Mouse (Mus musculus) embryonic facial prominence, embryonic 13.5 days (tissue): ENCODE measurements around the gene Pde4d. TPM values are rescaled to one million over a fixed set of nuclear protein-coding genes. Genes with fewer than 3 reads are reported as not detected.

ENCODE experiments used
- ATAC-seq: fragments of 200-750 bp; cut with Nextera tagmentation; 2 replicates; pipeline ENCODE4 v1.8.0; 2017; ENCODE audit warnings: low read depth; ENCODE audit not compliant: insufficient number of reproducible peaks, insufficient read depth, low FRiP score, low TSS enrichment
- H3K27ac ChIP-seq: fragments of 300-500 bp; sonication (generic); 2 replicates; pipeline ENCODE4 v1.5.1; 2015; ENCODE audit warnings: moderate library complexity, mild to moderate bottlenecking, inconsistent platforms
- H3K27me3 ChIP-seq: fragments of 300-500 bp; sonication (generic); 2 replicates; pipeline ENCODE4 v1.6.1; 2015; ENCODE audit warnings: mild to moderate bottlenecking, inconsistent platforms
- H3K36me3 ChIP-seq: fragments of 300-500 bp; sonication (generic); 2 replicates; pipeline ENCODE4 v1.6.1; 2015; ENCODE audit warnings: mild to moderate bottlenecking, inconsistent platforms
- H3K4me1 ChIP-seq: fragments of 300-500 bp; sonication (generic); 2 replicates; pipeline ENCODE4 v1.6.1; 2015; ENCODE audit warnings: inconsistent platforms
- H3K4me2 ChIP-seq: fragments of 300-500 bp; sonication (generic); 2 replicates; pipeline ENCODE4 v1.6.1; 2015; ENCODE audit warnings: moderate library complexity, mild to moderate bottlenecking, inconsistent platforms
- H3K4me3 ChIP-seq: fragments of 300-500 bp; sonication (generic); 2 replicates; pipeline ENCODE4 v1.5.1; 2015; ENCODE audit warnings: mild to moderate bottlenecking, inconsistent platforms
- H3K9ac ChIP-seq: fragments of 300-500 bp; sonication (generic); 2 replicates; pipeline ENCODE4 v1.6.1; 2015; ENCODE audit warnings: mild to moderate bottlenecking, inconsistent platforms
- H3K9me3 ChIP-seq: fragments of 300-500 bp; sonication (generic); 2 replicates; pipeline ENCODE4 v1.6.1; 2016; ENCODE audit warnings: inconsistent platforms
- WGBS: fragments of 180-500 bp; shearing (Covaris S2); methylation state at CpG from one replicate; pipeline ENCODE4 v1.1.7; 2015; ENCODE audit warnings: mixed read lengths; 5-methylcytosine and 5-hydroxymethylcytosine counted together
- polyA plus RNA-seq: library from polyadenylated mRNA; unstranded; fragments of >200 nt; fragmentation: Nextera tagmentation; extraction: Ambion mirVana; gene quantifications from 2 replicates; pipeline ENCODE4 v1.2.1, GENCODE M21; 2015

The Pde4d gene
- polyA plus RNA-seq, 1 experiment from 2014 or later, result 22.9 TPM

GRCm38 (mm10) chr13:109909111-109909510, 1459.4 kb downstream of the Pde4d start:
- H3K9ac ChIP-seq, result no peak overlapping the region
- 66% methylated on average over 8 of the region's 8 CpGs for WGBS
- no peaks in the 10 kb centered on the region for H3K9me3 ChIP-seq
- no peak overlapping the region for H3K4me2 ChIP-seq
- no peaks in the 10 kb centered on the region for H3K27me3 ChIP-seq
- H3K36me3 ChIP-seq, result no peaks in the 10 kb centered on the region
- no peak overlapping the region for H3K4me3 ChIP-seq
- no peak overlapping the region for H3K27ac ChIP-seq
- peaks cover 57% of the 10 kb centered on the region for H3K4me1 ChIP-seq
- ATAC-seq, result no peak

- Histone ChIP-seq H3K27ac (no peak overlapping the region), H3K27me3 (no peaks in the 10 kb centered on the region), H3K4me3 (no peak overlapping the region), H3K9ac (no peak overlapping the region), H3K4me2 (no peak overlapping the region), H3K9me3 (no peaks in the 10 kb centered on the region), H3K36me3 (no peaks in the 10 kb centered on the region), H3K4me1 (peaks cover 49% of the 10 kb centered on the region)
- WGBS, result 85% methylated on average over 8 of the region's 8 CpGs
- no peak for ATAC-seq
Observed at GRCm38 (mm10) chr13:109910915-109911314, 1461.2 kb downstream of the Pde4d start.

GRCm38 (mm10) chr13:109912635-109913034, 1462.9 kb downstream of the Pde4d start:
- Histone ChIP-seq H3K27ac (no peak overlapping the region), H3K4me2 (no peak overlapping the region), H3K4me1 (peaks cover 36% of the 10 kb centered on the region), H3K36me3 (no peaks in the 10 kb centered on the region), H3K4me3 (no peak overlapping the region), H3K9me3 (no peaks in the 10 kb centered on the region), H3K9ac (no peak overlapping the region), H3K27me3 (no peaks in the 10 kb centered on the region)
- ATAC-seq, result no peak
- WGBS, result 73% methylated on average over 4 of the region's 4 CpGs

- Histone ChIP-seq H3K4me3 (no peak overlapping the region), H3K4me1 (peaks cover 29% of the 10 kb centered on the region), H3K27me3 (no peaks in the 10 kb centered on the region), H3K9ac (no peak overlapping the region), H3K36me3 (no peaks in the 10 kb centered on the region), H3K4me2 (no peak overlapping the region), H3K27ac (no peak overlapping the region), H3K9me3 (no peaks in the 10 kb centered on the region)
- no peak for ATAC-seq
- 90% methylated on average over 13 of the region's 13 CpGs for WGBS
Observed at GRCm38 (mm10) chr13:109914246-109914645, 1464.5 kb downstream of the Pde4d start.

GRCm38 (mm10) chr13:109914846-109915245, 1465.1 kb downstream of the Pde4d start:
- H3K4me1 ChIP-seq, result peaks cover 31% of the 10 kb centered on the region
- no peaks in the 10 kb centered on the region for H3K27me3 ChIP-seq
- no peaks in the 10 kb centered on the region for H3K36me3 ChIP-seq
- ATAC-seq, result no peak
- H3K9ac ChIP-seq, result no peak overlapping the region
- H3K4me2 ChIP-seq, result no peak overlapping the region
- 48% methylated on average over 5 of the region's 5 CpGs for WGBS
- H3K27ac ChIP-seq, result no peak overlapping the region
- H3K4me3 ChIP-seq, result no peak overlapping the region
- no peaks in the 10 kb centered on the region for H3K9me3 ChIP-seq

- Histone ChIP-seq H3K36me3 (no peaks in the 10 kb centered on the region), H3K4me3 (no peak overlapping the region), H3K4me2 (no peak overlapping the region), H3K27me3 (no peaks in the 10 kb centered on the region), H3K4me1 (peaks cover 31% of the 10 kb centered on the region), H3K9ac (no peak overlapping the region), H3K27ac (no peak overlapping the region), H3K9me3 (no peaks in the 10 kb centered on the region)
- WGBS, result 57% methylated on average over 7 of the region's 7 CpGs
- no peak for ATAC-seq
Observed at GRCm38 (mm10) chr13:109915501-109915900, 1465.8 kb downstream of the Pde4d start.

GRCm38 (mm10) chr13:109915964-109916363, 1466.2 kb downstream of the Pde4d start:
- no peak for ATAC-seq
- peaks cover 28% of the 10 kb centered on the region for H3K4me1 ChIP-seq
- WGBS, result 82% methylated on average over 5 of the region's 5 CpGs
- H3K27me3 ChIP-seq, result no peaks in the 10 kb centered on the region
- no peak overlapping the region for H3K4me3 ChIP-seq
- H3K27ac ChIP-seq, result no peak overlapping the region
- H3K9ac ChIP-seq, result no peak overlapping the region
- H3K4me2 ChIP-seq, result no peak overlapping the region
- no peaks in the 10 kb centered on the region for H3K9me3 ChIP-seq
- no peaks in the 10 kb centered on the region for H3K36me3 ChIP-seq

GRCm38 (mm10) chr13:109917551-109917950, 1467.8 kb downstream of the Pde4d start:
- no peak overlapping the region for H3K9ac ChIP-seq
- no peaks in the 10 kb centered on the region for H3K9me3 ChIP-seq
- H3K27me3 ChIP-seq, result no peaks in the 10 kb centered on the region
- no peak for ATAC-seq
- H3K4me1 ChIP-seq, result 0 out of 2 replicates have a peak, but pooled peaks cover 13% of the 10 kb centered on the region
- H3K36me3 ChIP-seq, result no peaks in the 10 kb centered on the region
- WGBS, result 90% methylated on average over 10 of the region's 10 CpGs
- no peak overlapping the region for H3K4me3 ChIP-seq
- H3K4me2 ChIP-seq, result no peak overlapping the region
- H3K27ac ChIP-seq, result no peak overlapping the region

- Histone ChIP-seq H3K27me3 (no peaks in the 10 kb centered on the region), H3K4me3 (no peak overlapping the region), H3K36me3 (no peaks in the 10 kb centered on the region), H3K27ac (no peak overlapping the region), H3K4me2 (no peak overlapping the region), H3K9ac (no peak overlapping the region), H3K4me1 (0 out of 2 replicates have a peak, but pooled peaks cover 10% of the 10 kb centered on the region), H3K9me3 (no peaks in the 10 kb centered on the region)
- 72% methylated on average over 8 of the region's 8 CpGs for WGBS
- no peak for ATAC-seq
Observed at GRCm38 (mm10) chr13:109918631-109919030, 1468.9 kb downstream of the Pde4d start.

GRCm38 (mm10) chr13:109920256-109920655, 1470.5 kb downstream of the Pde4d start:
- Histone ChIP-seq H3K4me1 (0 out of 2 replicates have a peak, but pooled peaks cover 4% of the 10 kb centered on the region), H3K9ac (no peak overlapping the region), H3K36me3 (no peaks in the 10 kb centered on the region), H3K4me3 (no peak overlapping the region), H3K27ac (no peak overlapping the region), H3K27me3 (no peaks in the 10 kb centered on the region), H3K4me2 (no peak overlapping the region), H3K9me3 (no peaks in the 10 kb centered on the region)
- WGBS, result 90% methylated on average over 6 of the region's 6 CpGs
- ATAC-seq, result no peak

- no peak overlapping the region for H3K9ac ChIP-seq
Observed at GRCm38 (mm10) chr13:109921336-109922038, 1471.7 kb downstream of the Pde4d start.

GRCm38 (mm10) chr13:109922228-109922627, 1472.5 kb downstream of the Pde4d start:
- no peaks in the 10 kb centered on the region for H3K36me3 ChIP-seq
- H3K4me2 ChIP-seq, result no peak overlapping the region
- H3K27me3 ChIP-seq, result no peaks in the 10 kb centered on the region
- H3K9ac ChIP-seq, result no peak overlapping the region
- no peak overlapping the region for H3K27ac ChIP-seq
- ATAC-seq, result no peak
- 1% methylated on average over 4 of the region's 4 CpGs for WGBS
- H3K4me1 ChIP-seq, result peaks cover 11% of the 10 kb centered on the region
- H3K4me3 ChIP-seq, result no peak overlapping the region
- no peaks in the 10 kb centered on the region for H3K9me3 ChIP-seq

More at GRCm38 (mm10) chr13:109921336-109922038, 1471.7 kb downstream of the Pde4d start:
- WGBS, result 87% methylated on average over 17 of the region's 17 CpGs
- Histone ChIP-seq H3K27ac (no peak overlapping the region), H3K4me2 (no peak overlapping the region), H3K36me3 (no peaks in the 10 kb centered on the region), H3K9me3 (no peaks in the 10 kb centered on the region), H3K4me1 (peaks cover 10% of the 10 kb centered on the region), H3K4me3 (no peak overlapping the region), H3K27me3 (no peaks in the 10 kb centered on the region)
- no peak for ATAC-seq
